Mouse (Mus musculus): ENCODE measurements around the gene Aspa. TPM values are rescaled to one million over a fixed set of nuclear protein-coding genes. Genes with fewer than 3 reads are reported as not detected.

Gene Aspa
- polyA plus RNA-seq, 1 experiment from 2014 or later, result 17.2 TPM

Other genes with a start within 250 kb of the Aspa start
- 0.37 and 0.42 TPM in 2 replicates for gene Itgae, start 239.0 kb downstream of the Aspa start, polyA plus RNA-seq (2015; fragmentation: Nextera tagmentation; extraction: Ambion mirVana)
- 17.5 and 18.9 TPM in 2 replicates for gene Haspin, start 191.3 kb downstream of the Aspa start, polyA plus RNA-seq (2015; fragmentation: Nextera tagmentation; extraction: Ambion mirVana)
- 0.47 and 0.50 TPM in 2 replicates for gene P2rx5, start 169.2 kb downstream of the Aspa start, polyA plus RNA-seq (2015; fragmentation: Nextera tagmentation; extraction: Ambion mirVana)
- 121 and 131 TPM in 2 replicates for gene Emc6, start 152.6 kb downstream of the Aspa start, polyA plus RNA-seq (2015; fragmentation: Nextera tagmentation; extraction: Ambion mirVana)
- gene Tax1bp3, start 152.5 kb downstream of the Aspa start, polyA plus RNA-seq (2015; fragmentation: Nextera tagmentation; extraction: Ambion mirVana), result 202 and 204 TPM in 2 replicates
- 17.7 and 18.2 TPM in 2 replicates for gene Ctns, start 130.6 kb downstream of the Aspa start, polyA plus RNA-seq (2015; fragmentation: Nextera tagmentation; extraction: Ambion mirVana)
- 1.5 and 1.7 TPM in 2 replicates for gene Shpk, start 130.1 kb downstream of the Aspa start, polyA plus RNA-seq (2015; fragmentation: Nextera tagmentation; extraction: Ambion mirVana)
- 0.12 TPM in 1 of 2 replicates, not detected in the other for gene Trpv1, start 95.3 kb downstream of the Aspa start, polyA plus RNA-seq (2015; fragmentation: Nextera tagmentation; extraction: Ambion mirVana)
- 0.18 and 0.22 TPM in 2 replicates for gene Trpv3, start 62.2 kb downstream of the Aspa start, polyA plus RNA-seq (2015; fragmentation: Nextera tagmentation; extraction: Ambion mirVana)
- gene Gm49340, start 145 bp upstream of the Aspa start, polyA plus RNA-seq (2015; fragmentation: Nextera tagmentation; extraction: Ambion mirVana), result not detected in 2 replicates
- 0.32 and 0.33 TPM in 2 replicates for gene Spata22, start 145 bp upstream of the Aspa start, polyA plus RNA-seq (2015; fragmentation: Nextera tagmentation; extraction: Ambion mirVana)
- gene Olfr20, start 21.2 kb upstream of the Aspa start, polyA plus RNA-seq (2015; fragmentation: Nextera tagmentation; extraction: Ambion mirVana), result not detected in 2 replicates
- not detected in 2 replicates for gene Olfr376, start 41.6 kb upstream of the Aspa start, polyA plus RNA-seq (2015; fragmentation: Nextera tagmentation; extraction: Ambion mirVana)
- not detected in 2 replicates for gene Olfr1, start 70.0 kb upstream of the Aspa start, polyA plus RNA-seq (2015; fragmentation: Nextera tagmentation; extraction: Ambion mirVana)
- not detected in 2 replicates for gene Olfr378, start 98.9 kb upstream of the Aspa start, polyA plus RNA-seq (2015; fragmentation: Nextera tagmentation; extraction: Ambion mirVana)
- gene Olfr380, start 127.9 kb upstream of the Aspa start, polyA plus RNA-seq (2015; fragmentation: Nextera tagmentation; extraction: Ambion mirVana), result not detected in 2 replicates
- not detected in 2 replicates for gene Olfr381, start 162.0 kb upstream of the Aspa start, polyA plus RNA-seq (2015; fragmentation: Nextera tagmentation; extraction: Ambion mirVana)
- not detected in 2 replicates for gene Olfr382, start 187.6 kb upstream of the Aspa start, polyA plus RNA-seq (2015; fragmentation: Nextera tagmentation; extraction: Ambion mirVana)

All from kidney, embryonic 15.5 days (tissue).